Mouse (Mus musculus) lung, postnatal 4 days (tissue): ENCODE results near the gene Fcamr.

ENCODE experiments used
- DNase-seq, 2 experiments: peaks; one replicate each; pipeline ENCODE4 v3.0.0; 2021

The Fcamr gene

GRCm38 (mm10) chr1:130800602-130801001, at the start of gene Fcamr:
Fcamr (plus strand) TSS chr1:130800902.
- no peak for DNase-seq

- DNase-seq, result peak in 1 of 2 experiments; percentile 40
These were observed 41.0 kb upstream of the Fcamr start for GRCm38 (mm10) chr1:130759689-130760088.

GRCm38 (mm10) chr1:130761597-130761996, 39.1 kb upstream of the Fcamr start:
- DNase-seq, result no peak

GRCm38 (mm10) chr1:130762045-130762760, 38.5 kb upstream of the Fcamr start:
- no peak for DNase-seq

DNA sequence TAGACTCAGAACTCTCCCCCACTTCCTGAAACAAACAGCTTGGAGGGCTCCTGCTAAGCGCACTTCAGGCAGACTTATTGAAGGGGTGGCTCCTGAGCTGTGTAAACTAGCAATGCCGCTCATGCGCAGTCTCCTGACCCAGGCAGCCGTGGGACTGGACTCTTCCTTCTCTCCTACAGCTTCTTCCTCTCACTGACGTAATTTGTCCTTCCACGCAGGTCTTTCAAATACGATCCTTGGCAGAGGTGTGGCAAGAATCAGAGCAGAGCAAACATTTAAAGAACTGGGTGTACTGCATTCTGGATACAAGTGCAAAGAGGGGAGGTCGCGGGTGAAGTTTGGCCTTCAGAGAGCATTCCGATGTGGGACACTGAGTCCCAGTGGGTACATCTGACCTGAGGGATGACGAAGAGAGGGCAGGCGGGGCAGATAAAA, 36.7 kb upstream of the Fcamr start:
- DNase-seq, result peak; percentile 83 to 93

GRCm38 (mm10) chr1:130767066-130767465, 33.6 kb upstream of the Fcamr start:
- peak; percentile 34 to 42 for DNase-seq

- no peak for DNase-seq
These were observed 30.8 kb upstream of the Fcamr start for GRCm38 (mm10) chr1:130769925-130770324.

- peak; percentile 71 to 88 for DNase-seq
These were observed 30.2 kb upstream of the Fcamr start for GRCm38 (mm10) chr1:130770487-130770886.

DNA sequence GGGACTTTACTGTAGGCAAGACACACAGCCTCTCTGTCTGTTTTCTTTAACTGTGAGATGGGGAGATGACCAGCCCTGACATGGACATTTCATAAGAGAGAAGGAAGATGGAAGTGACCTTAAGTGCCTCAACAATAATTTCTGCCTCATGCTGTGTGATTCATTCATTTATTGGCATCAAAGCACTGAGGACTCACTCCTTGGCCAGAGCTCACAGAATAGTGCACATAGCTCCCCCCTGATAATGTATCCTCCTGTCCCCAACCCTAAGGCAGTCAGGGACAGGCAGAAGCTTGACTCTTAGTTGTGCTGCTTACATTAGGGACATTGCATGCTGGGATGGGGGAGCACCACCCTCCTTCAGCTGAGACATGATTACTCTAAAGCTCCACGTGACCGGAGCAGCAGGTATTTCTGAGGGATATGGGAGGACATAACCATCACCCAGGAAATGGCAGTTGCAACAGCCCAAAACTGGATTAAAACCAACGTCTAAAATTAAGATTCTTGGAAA, 29.7 kb upstream of the Fcamr start:
- DNase-seq, result no peak

GRCm38 (mm10) chr1:130775234-130775633, 25.5 kb upstream of the Fcamr start:
- DNase-seq, result no peak

DNA sequence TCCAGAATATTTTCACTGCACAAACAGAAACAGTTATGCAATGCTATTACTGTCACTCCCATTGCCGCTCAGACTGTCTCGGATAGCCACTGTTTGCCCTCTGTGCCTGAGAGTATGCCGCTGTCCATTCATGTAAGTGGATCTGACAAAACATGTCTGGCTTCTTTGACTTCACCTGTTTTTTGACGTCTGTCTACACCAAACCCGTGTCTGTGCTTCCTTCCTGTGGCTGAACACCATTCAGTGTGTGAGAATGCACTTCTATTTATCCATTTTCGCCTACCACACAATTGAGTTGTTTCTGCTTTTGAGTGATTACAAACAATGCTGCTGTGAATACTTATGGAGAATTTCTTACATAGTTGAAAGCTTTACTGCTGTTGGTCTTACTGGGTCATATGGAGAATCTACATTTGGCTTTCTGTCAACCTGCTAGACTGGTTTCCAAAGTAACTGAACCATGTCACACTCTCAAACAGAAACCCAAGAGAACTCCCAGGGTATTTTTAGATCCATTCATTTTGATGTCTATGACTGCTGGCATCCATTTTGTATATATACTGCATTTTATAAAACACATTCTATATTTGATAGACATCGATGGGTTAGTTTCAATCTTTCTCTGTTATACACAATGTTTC, 24.9 kb upstream of the Fcamr start:
- no peak for DNase-seq

- no peak for DNase-seq
These were observed 24.1 kb upstream of the Fcamr start for GRCm38 (mm10) chr1:130776645-130777044.

DNA sequence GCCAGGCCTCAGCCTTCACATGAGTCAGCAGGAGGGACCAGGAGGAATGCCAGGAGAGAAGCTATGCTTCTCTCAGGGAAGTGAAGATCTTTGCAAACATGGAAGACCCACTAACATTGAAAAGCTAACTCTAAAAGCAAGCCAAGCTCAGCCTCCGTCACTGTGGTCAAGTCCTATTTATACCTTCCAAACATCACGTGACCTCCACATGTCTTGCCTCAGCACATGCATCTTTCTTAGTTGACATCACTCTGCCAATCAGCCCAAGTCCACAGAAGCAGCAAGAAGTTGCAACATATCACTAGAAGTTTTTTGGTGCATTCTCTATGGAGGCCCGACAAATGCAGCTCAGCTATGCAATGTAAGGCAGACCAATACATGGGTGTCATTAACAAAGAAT, 20.8 kb upstream of the Fcamr start:
- DNase-seq, result no peak

DNA sequence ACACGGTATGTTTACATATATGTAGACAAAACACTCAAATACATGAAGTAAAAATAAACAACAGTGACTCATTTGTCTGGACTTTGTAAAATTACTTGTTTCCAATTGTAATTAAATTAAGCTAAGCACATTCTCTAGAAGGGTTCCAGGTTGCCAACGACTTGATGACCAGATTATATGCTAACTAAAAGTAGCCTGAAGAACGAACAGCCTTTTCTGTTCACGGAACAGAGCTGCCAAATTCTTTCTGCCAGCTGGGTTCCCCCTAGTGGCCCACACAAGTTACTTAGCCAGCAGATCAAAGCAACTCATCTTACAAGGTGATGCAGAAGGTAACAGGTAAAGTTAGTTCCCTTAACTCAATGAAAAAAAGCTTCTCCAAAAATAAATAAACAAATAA, 16.6 kb upstream of the Fcamr start:
- peak in 1 of 2 experiments; percentile 41 for DNase-seq

GRCm38 (mm10) chr1:130787001-130787400, 13.7 kb upstream of the Fcamr start:
- DNase-seq, result no peak

DNA sequence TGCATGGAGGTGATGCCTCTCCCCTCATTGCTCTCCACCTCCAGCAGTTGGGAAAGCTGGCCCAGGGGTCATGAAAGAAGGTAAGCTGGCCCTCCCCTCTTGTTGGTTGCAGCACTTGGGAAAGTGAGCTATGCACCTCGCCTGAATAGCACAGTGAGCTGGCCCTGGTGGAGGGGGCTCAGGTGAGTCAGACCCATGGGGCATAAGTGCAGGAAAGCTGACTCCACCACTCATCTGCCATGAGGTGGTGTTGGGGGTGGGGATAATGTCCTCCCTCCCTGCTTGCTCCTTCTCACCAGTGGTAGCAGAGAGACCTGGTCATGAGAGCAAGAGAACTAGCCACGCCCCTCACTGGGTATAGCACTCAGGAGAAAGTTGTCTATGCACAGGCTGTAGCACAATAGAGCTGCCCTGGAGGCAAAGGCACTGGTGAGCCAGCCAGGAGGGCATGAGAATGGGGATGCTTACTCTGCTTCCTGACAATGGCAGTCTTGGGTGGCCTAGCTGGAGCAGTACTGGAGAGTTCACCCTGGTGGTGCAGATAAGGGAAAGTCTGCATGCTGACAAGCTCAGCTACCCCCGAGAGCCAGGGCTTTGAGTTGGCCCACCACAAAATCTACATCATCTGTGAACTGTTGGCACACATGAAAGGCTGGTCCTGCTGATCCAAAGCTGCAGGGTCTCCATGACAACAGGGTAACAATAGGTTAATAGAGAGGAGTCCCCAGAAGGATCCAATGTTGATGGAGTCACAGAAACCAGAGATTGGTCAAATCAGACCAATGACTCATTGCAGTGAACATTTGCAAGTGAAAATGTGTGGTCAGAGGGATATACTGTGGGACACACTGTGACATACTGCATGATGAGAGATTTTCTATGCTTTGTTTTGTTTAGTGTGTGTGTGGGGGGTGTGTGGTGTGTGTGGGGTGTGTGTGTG, 10.9 kb upstream of the Fcamr start:
- no peak for DNase-seq

- DNase-seq, result no peak
These were observed 5.4 kb upstream of the Fcamr start for GRCm38 (mm10) chr1:130795331-130795730.

- DNase-seq, result peak in 1 of 2 experiments; percentile 55
These were observed 3.6 kb upstream of the Fcamr start for GRCm38 (mm10) chr1:130796967-130797684.

GRCm38 (mm10) chr1:130798037-130798436, 2.7 kb upstream of the Fcamr start:
- no peak for DNase-seq

DNA sequence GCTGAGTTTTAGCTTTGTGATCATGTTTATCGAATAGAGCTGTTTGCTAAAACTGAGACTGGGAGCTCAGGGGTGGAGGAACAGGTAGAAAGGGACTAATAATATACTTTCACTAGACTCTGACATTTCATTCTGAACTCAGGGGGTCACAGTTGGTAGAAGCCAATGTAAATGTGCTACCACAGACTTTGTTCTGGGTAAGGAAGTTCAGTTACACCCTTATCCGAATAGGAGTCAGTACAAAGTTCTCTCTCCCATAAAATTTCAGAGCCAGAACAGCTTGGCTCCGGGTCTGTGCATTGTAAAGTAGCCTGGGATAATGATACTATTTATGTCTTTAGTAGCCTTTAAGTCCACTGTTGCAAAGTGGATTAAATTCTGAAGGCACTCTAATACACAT, 2.2 kb upstream of the Fcamr start:
- DNase-seq, result no peak

GRCm38 (mm10) chr1:130799399-130799798, 1.3 kb upstream of the Fcamr start:
- no peak for DNase-seq

- DNase-seq, result no peak
These were observed 809 bp downstream of the Fcamr start for GRCm38 (mm10) chr1:130801511-130801910.
